Comparison of ENCODE assay signal across 21 mouse cellular contexts in the genomic region with DNA sequence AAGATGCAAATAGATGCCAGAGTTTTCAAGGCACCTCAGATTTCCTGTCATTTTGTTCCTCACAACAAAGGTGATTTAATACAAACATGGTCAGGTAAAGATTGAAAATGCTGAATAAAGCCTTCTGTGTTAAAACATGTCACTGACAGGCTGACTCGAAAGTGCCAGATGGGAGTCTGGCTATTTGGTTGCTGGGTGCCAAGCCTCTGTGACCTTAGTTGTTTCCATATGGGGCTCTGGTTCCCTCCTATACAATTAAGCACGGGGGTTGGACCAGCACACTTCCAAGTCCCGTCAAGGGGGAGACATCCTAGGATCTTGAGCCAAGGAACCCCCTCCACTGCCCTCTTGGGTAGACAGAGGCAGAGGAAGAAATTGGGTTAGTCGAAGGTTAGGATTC. TPM values are rescaled to one million over a fixed set of nuclear protein-coding genes. Genes with fewer than 3 reads are reported as not detected.
DNase-seq lines count a peak whose midpoint lies in the region; ATAC-seq lines count a peak whose summit lies in the region.
"Had no signal": no experiment of that assay in that cellular context is flagged by ENCODE, and none has a peak within 500 bp of the region (broad histone marks: within the 10 kb centered on the region; RNA-seq: fewer than 3 reads in every experiment).

No protein-coding gene starts in this region.

- WGBS in midbrain, embryonic 10.5 days, result 57% methylated on average over 4 of the region's 4 CpGs
- WGBS in midbrain, embryonic 16.5 days, result 28% methylated on average over 4 of the region's 4 CpGs

- H3K4me1 ChIP-seq in midbrain, embryonic 10.5 days, result peaks cover 54% of the 10 kb centered on the region
- H3K4me1 ChIP-seq in midbrain, embryonic 16.5 days (ENCODE audit: control insufficient read depth, insufficient read depth, low read length), result peaks cover 12% of the 10 kb centered on the region; the same call in 1 of the 2 replicates

- no peak overlapping the region for H3K9ac ChIP-seq in midbrain, embryonic 16.5 days (ENCODE audit: low read depth, low read length)
- H3K9ac ChIP-seq: embryonic facial prominence, embryonic 13.5 days; hindbrain, embryonic 14.5 days had no signal

- DNase-seq in cerebellum, postnatal 10 days, result peak; percentile 51 to 58
- no peak for DNase-seq in cerebellum, adult 9-11 months
- DNase-seq in midbrain, embryonic 10.5 days (ENCODE audit: low spot score), result no peak
- peak; percentile 61 for DNase-seq in forelimb bud, embryonic 11.5 days (ENCODE audit: low read depth, low spot score)
- no peak for DNase-seq in layer of hippocampus, adult 9-10 months (ENCODE audit: low spot score)
- DNase-seq in thymus, postnatal 4 days, result no peak
- DNase-seq: adrenal gland, adult 8-10 months; adrenal gland, postnatal 36 days; B cell, adult 2 months; gastrocnemius, postnatal 36 days; heart, adult 18-20 months; heart, postnatal 10 days; heart, postnatal 4 days had no signal

- H3K27me3 ChIP-seq in midbrain, embryonic 10.5 days (ENCODE audit: low read depth, poor library complexity, severe bottlenecking), result peaks cover 55% of the 10 kb centered on the region
- no peaks in the 10 kb centered on the region for H3K27me3 ChIP-seq in midbrain, embryonic 16.5 days (ENCODE audit: control insufficient read depth, insufficient read depth, low read depth, low read length)

- peaks cover 17% of the 10 kb centered on the region for H3K9me3 ChIP-seq in midbrain, embryonic 10.5 days (replicated peaks)
- no peaks in the 10 kb centered on the region for H3K9me3 ChIP-seq in midbrain, embryonic 16.5 days (replicated peaks; ENCODE audit: control insufficient read depth, low read length, poor library complexity, severe bottlenecking)
- H3K9me3 ChIP-seq: embryonic facial prominence, embryonic 13.5 days; G1E; heart, embryonic 10.5 days had no signal

- H3K4me2 ChIP-seq in midbrain, embryonic 16.5 days (ENCODE audit: low read length), result no peak overlapping the region
- H3K4me2 ChIP-seq: embryonic facial prominence, embryonic 13.5 days; hindbrain, embryonic 14.5 days had no signal

- peak overlapping the region; percentile 83 for H3K27ac ChIP-seq in midbrain, embryonic 10.5 days (replicated peaks)
- no peak overlapping the region for H3K27ac ChIP-seq in midbrain, embryonic 16.5 days (ENCODE audit: low read length)
- H3K27ac ChIP-seq: embryonic facial prominence, embryonic 13.5 days; heart, embryonic 10.5 days; hindbrain, embryonic 14.5 days had no signal

- no peak overlapping the region for H3K4me3 ChIP-seq in midbrain, embryonic 10.5 days
- H3K4me3 ChIP-seq in midbrain, embryonic 16.5 days (ENCODE audit: low read depth, low read length), result no peak overlapping the region
- H3K4me3 ChIP-seq: embryonic facial prominence, embryonic 13.5 days; heart, embryonic 10.5 days had no signal

- ATAC-seq in midbrain, embryonic 16.5 days, result no peak
- ATAC-seq: CD4-positive, CD25-positive, alpha-beta regulatory T cell, adult 4 months; forebrain, embryonic 14.5 days; intestine, embryonic 16.5 days had no signal

- H3K36me3 ChIP-seq in midbrain, embryonic 10.5 days, result no peaks in the 10 kb centered on the region
- no peaks in the 10 kb centered on the region for H3K36me3 ChIP-seq in midbrain, embryonic 16.5 days (ENCODE audit: control insufficient read depth, insufficient read depth, low read length)
- H3K36me3 ChIP-seq: embryonic facial prominence, embryonic 13.5 days; G1E; heart, embryonic 10.5 days had no signal

RNA-seq across cellular contexts. Expression of a gene that starts 13.2 kb away (rescaled TPM):
- polyA plus RNA-seq in midbrain, embryonic 10.5 days (2016; fragmentation: Nextera tagmentation; extraction: Ambion mirVana), result 48.7 and 55.8 TPM in 2 replicates
- polyA plus RNA-seq in midbrain, embryonic 16.5 days (2015; fragmentation: Nextera tagmentation; extraction: Ambion mirVana), result 27.4 and 29.7 TPM in 2 replicates

Comparison
In these comparisons a context has a peak if more than half of its experiments do, and no peak if none do; other contexts are left out.
1. DNase-seq: peak in cerebellum, postnatal 10 days (2 of 2) and forelimb bud, embryonic 11.5 days (single experiment); none in cerebellum, adult 9-11 months (single experiment), midbrain, embryonic 10.5 days (single experiment), layer of hippocampus, adult 9-10 months (single experiment) and thymus, postnatal 4 days (single experiment).